Mouse (Mus musculus): ENCODE results near the gene Gm11549.

Gm11549 gene

GRCm38 (mm10) chr3:36481776-36482193 lies 39.8 kb downstream of the Gm11549 start:
- no peak for DNase-seq (ENCODE audit: low read depth, low spot score)

- no peak for DNase-seq (ENCODE audit: low read depth, low spot score)
Measured at GRCm38 (mm10) chr3:36480486-36480885, 41.1 kb downstream of the Gm11549 start.

GRCm38 (mm10) chr3:36478776-36479175 lies 42.8 kb downstream of the Gm11549 start:
- DNase-seq (ENCODE audit: low read depth, low spot score), result no peak

- peak; percentile 4 for DNase-seq (ENCODE audit: low read depth, low spot score)
Measured at GRCm38 (mm10) chr3:36476261-36477155, 45.1 kb downstream of the Gm11549 start.

- peak; percentile 96 for DNase-seq (ENCODE audit: low read depth, low spot score)
Measured at GRCm38 (mm10) chr3:36475532-36476087, 46.0 kb downstream of the Gm11549 start, which contains the start of the genes Anxa5 and 1810062G17Rik. TSS of gene Anxa5 (minus strand) at chr3:36475894. TSS of gene 1810062G17Rik (plus strand) at chr3:36475937.

- DNase-seq (ENCODE audit: low read depth, low spot score), result peak; percentile 6
Measured at GRCm38 (mm10) chr3:36474938-36475483, 46.6 kb downstream of the Gm11549 start.

- DNase-seq (ENCODE audit: low read depth, low spot score), result no peak
Measured at GRCm38 (mm10) chr3:36474421-36474820, 47.2 kb downstream of the Gm11549 start.

- no peak for DNase-seq (ENCODE audit: low read depth, low spot score)
Measured at GRCm38 (mm10) chr3:36473222-36473621, 48.4 kb downstream of the Gm11549 start.

GRCm38 (mm10) chr3:36471856-36472255 lies 49.8 kb downstream of the Gm11549 start:
- no peak for DNase-seq (ENCODE audit: low read depth, low spot score)

- DNase-seq (ENCODE audit: low read depth, low spot score), result no peak
Measured at GRCm38 (mm10) chr3:36468871-36469270, 52.7 kb downstream of the Gm11549 start.

GRCm38 (mm10) chr3:36467632-36468031 lies 54.0 kb downstream of the Gm11549 start:
- no peak for DNase-seq (ENCODE audit: low read depth, low spot score)

- DNase-seq (ENCODE audit: low read depth, low spot score), result peak; percentile 30
Measured at GRCm38 (mm10) chr3:36465538-36465937, 56.1 kb downstream of the Gm11549 start.
